15 mouse cellular contexts compared by ENCODE assay signal in genomic region chr6:93771081-93771480, GRCm38 (mm10).
DNase-seq lines count a peak whose midpoint lies in the region; ATAC-seq lines count a peak whose summit lies in the region.
"Had no signal": no experiment of that assay in that cellular context is flagged by ENCODE, and none has a peak within 500 bp of the region (broad histone marks: within the 10 kb centered on the region; RNA-seq: fewer than 3 reads in every experiment).

No protein-coding gene starts in this region.

- H3K27ac ChIP-seq in forebrain, embryonic 12.5 days: no peak overlapping the region
- H3K27ac ChIP-seq in forebrain, embryonic 11.5 days (ENCODE audit: low read depth, low read length): no peak overlapping the region
- no peak overlapping the region for H3K27ac ChIP-seq in neural tube, embryonic 13.5 days (replicated peaks)
- H3K27ac ChIP-seq in hindbrain, embryonic 16.5 days (ENCODE audit: low read depth, low read length): peak overlapping the region; percentile 33; the same call in 1 of the 2 replicates

- no peak for DNase-seq in forebrain, embryonic 11.5 days (ENCODE audit: low spot score)
- DNase-seq in neural tube, embryonic 10.5 days (ENCODE audit: extremely low spot score, low spot score): no peak
- DNase-seq in yolk sac, embryonic 10.5 days (ENCODE audit: low spot score): peak; percentile 7
- no peak for DNase-seq in ovary, adult 18-20 months (ENCODE audit: low spot score)
- DNase-seq in thymus, postnatal 14 days: no peak
- DNase-seq: adrenal gland, adult 2 months; cerebellum, adult 8-10 months; gastrocnemius, postnatal 10 days; heart, postnatal 14 days; kidney, postnatal 25 days; lung, adult 2 months; spleen, adult 18-20 months had no signal

- no peak overlapping the region for H3K9ac ChIP-seq in forebrain, embryonic 12.5 days
- H3K9ac ChIP-seq in forebrain, embryonic 11.5 days (ENCODE audit: low read length): no peak overlapping the region
- H3K9ac ChIP-seq in neural tube, embryonic 13.5 days: no peak overlapping the region
- H3K9ac ChIP-seq in hindbrain, embryonic 16.5 days (ENCODE audit: low read depth, low read length): no peak overlapping the region

- peaks cover 2% of the 10 kb centered on the region; the same call in 1 of the 2 replicates for H3K9me3 ChIP-seq in forebrain, embryonic 12.5 days
- H3K9me3 ChIP-seq in forebrain, embryonic 11.5 days (ENCODE audit: control insufficient read depth, low read length): no peaks in the 10 kb centered on the region
- no peaks in the 10 kb centered on the region for H3K9me3 ChIP-seq in neural tube, embryonic 13.5 days
- H3K9me3 ChIP-seq in hindbrain, embryonic 16.5 days (ENCODE audit: control insufficient read depth, low read length): 0 out of 2 replicates have a peak, but pooled peaks cover 2% of the 10 kb centered on the region

- no peak overlapping the region for H3K4me2 ChIP-seq in forebrain, embryonic 12.5 days
- H3K4me2 ChIP-seq in forebrain, embryonic 11.5 days (ENCODE audit: low read depth, low read length, severe bottlenecking): no peak overlapping the region
- H3K4me2 ChIP-seq in neural tube, embryonic 13.5 days: no peak overlapping the region
- no peak overlapping the region for H3K4me2 ChIP-seq in hindbrain, embryonic 16.5 days (ENCODE audit: low read length)

- H3K27me3 ChIP-seq in forebrain, embryonic 12.5 days: no peaks in the 10 kb centered on the region
- H3K27me3 ChIP-seq in forebrain, embryonic 11.5 days (ENCODE audit: control insufficient read depth, insufficient read depth, low read length): no peaks in the 10 kb centered on the region
- H3K27me3 ChIP-seq in neural tube, embryonic 13.5 days: no peaks in the 10 kb centered on the region
- no peaks in the 10 kb centered on the region for H3K27me3 ChIP-seq in hindbrain, embryonic 16.5 days (replicated peaks; ENCODE audit: control insufficient read depth, insufficient read depth, low read length)

- ATAC-seq in forebrain, embryonic 12.5 days (ENCODE audit: low FRiP score): peak; percentile 60; the same call in 1 of the 2 replicates
- ATAC-seq in forebrain, embryonic 11.5 days (replicated peaks; ENCODE audit: low FRiP score): no peak; the same call in 1 of the 2 replicates
- peak; percentile 36; the same call in 1 of the 2 replicates for ATAC-seq in neural tube, embryonic 13.5 days (ENCODE audit: low read depth)
- peak; percentile 85 for ATAC-seq in hindbrain, embryonic 16.5 days

- 40% methylated on average over 4 of the region's 4 CpGs for WGBS in forebrain, embryonic 12.5 days
- WGBS in forebrain, embryonic 11.5 days: 31% methylated on average over 4 of the region's 4 CpGs
- 39% methylated on average over 4 of the region's 4 CpGs for WGBS in neural tube, embryonic 13.5 days
- WGBS in hindbrain, embryonic 16.5 days: 23% methylated on average over 4 of the region's 4 CpGs

- H3K36me3 ChIP-seq in forebrain, embryonic 12.5 days (replicated peaks): peaks cover 22% of the 10 kb centered on the region
- H3K36me3 ChIP-seq in forebrain, embryonic 11.5 days (ENCODE audit: control insufficient read depth, insufficient read depth, low read length): no peaks in the 10 kb centered on the region; the same call in 1 of the 2 replicates
- peaks cover 2% of the 10 kb centered on the region for H3K36me3 ChIP-seq in neural tube, embryonic 13.5 days
- peaks cover 4% of the 10 kb centered on the region; the same call in 1 of the 2 replicates for H3K36me3 ChIP-seq in hindbrain, embryonic 16.5 days (ENCODE audit: control insufficient read depth, insufficient read depth, low read length)

- peaks cover 28% of the 10 kb centered on the region for H3K4me1 ChIP-seq in forebrain, embryonic 12.5 days
- 0 out of 2 replicates have a peak, but pooled peaks cover 2% of the 10 kb centered on the region for H3K4me1 ChIP-seq in forebrain, embryonic 11.5 days (replicated peaks; ENCODE audit: control insufficient read depth, insufficient read depth, low read length)
- H3K4me1 ChIP-seq in neural tube, embryonic 13.5 days (replicated peaks): peaks cover 23% of the 10 kb centered on the region
- peaks cover 11% of the 10 kb centered on the region for H3K4me1 ChIP-seq in hindbrain, embryonic 16.5 days (ENCODE audit: control insufficient read depth, insufficient read depth, low read depth, low read length)

- H3K4me3 ChIP-seq in forebrain, embryonic 12.5 days (replicated peaks): no peak overlapping the region
- no peak overlapping the region for H3K4me3 ChIP-seq in forebrain, embryonic 11.5 days (ENCODE audit: low read depth, low read length)
- H3K4me3 ChIP-seq in neural tube, embryonic 13.5 days: no peak overlapping the region
- H3K4me3 ChIP-seq in hindbrain, embryonic 16.5 days (ENCODE audit: low read length): no peak overlapping the region
